Mouse (Mus musculus): ENCODE measurements at regions not wholly inside any gene's neighbourhood (a gene's known extent, or its start where the extent isn't known, plus 50 kb on each side); places are given as distances from the start of the nearest gene placed in this dataset.
A peak's percentile ranks its signal among the peaks of the same experiment; 100 is the strongest.

GRCm38 (mm10) chr14:82065173-82065572 lies 2081.3 kb downstream of the Olfm4 start:
- H3K4me3 ChIP-seq = no peak overlapping the region
- H3K27ac ChIP-seq = no peak overlapping the region
- no peak for ATAC-seq (ENCODE audit: low FRiP score, low read depth)
- H3K9me3 ChIP-seq = no peaks in the 10 kb centered on the region
- H3K36me3 ChIP-seq = no peaks in the 10 kb centered on the region
- no peak overlapping the region for H3K4me2 ChIP-seq (replicated peaks)
- H3K27me3 ChIP-seq = no peaks in the 10 kb centered on the region
- no peak overlapping the region for H3K9ac ChIP-seq
- H3K4me1 ChIP-seq = no peaks in the 10 kb centered on the region
- WGBS = 81% methylated on average over 1 of the region's 1 CpGs

GRCm38 (mm10) chr14:82101643-82102042 lies 2117.8 kb downstream of the Olfm4 start:
- Histone ChIP-seq H3K9ac (no peak overlapping the region), H3K4me2 (replicated peaks) (no peak overlapping the region), H3K27ac (no peak overlapping the region), H3K27me3 (no peaks in the 10 kb centered on the region), H3K9me3 (no peaks in the 10 kb centered on the region), H3K4me3 (no peak overlapping the region), H3K4me1 (no peaks in the 10 kb centered on the region), H3K36me3 (no peaks in the 10 kb centered on the region)
- ATAC-seq (ENCODE audit: low FRiP score, low read depth) = no peak

- Histone ChIP-seq H3K9ac (no peak overlapping the region), H3K4me1 (no peaks in the 10 kb centered on the region), H3K27me3 (no peaks in the 10 kb centered on the region), H3K9me3 (no peaks in the 10 kb centered on the region), H3K27ac (no peak overlapping the region), H3K36me3 (no peaks in the 10 kb centered on the region), H3K4me2 (replicated peaks) (no peak overlapping the region), H3K4me3 (no peak overlapping the region)
- no peak for ATAC-seq (ENCODE audit: low FRiP score, low read depth)
Observed at GRCm38 (mm10) chr14:82112851-82113250, 2129.0 kb downstream of the Olfm4 start.

- H3K4me1 ChIP-seq = no peaks in the 10 kb centered on the region
- H3K9ac ChIP-seq = no peak overlapping the region
- ATAC-seq (ENCODE audit: low FRiP score, low read depth) = peak; percentile 64
- H3K27me3 ChIP-seq = no peaks in the 10 kb centered on the region
- WGBS = 47% methylated on average over 6 of the region's 6 CpGs
- no peaks in the 10 kb centered on the region for H3K9me3 ChIP-seq
- no peak overlapping the region for H3K4me3 ChIP-seq
- no peaks in the 10 kb centered on the region for H3K36me3 ChIP-seq
- no peak overlapping the region for H3K27ac ChIP-seq
- H3K4me2 ChIP-seq (replicated peaks) = no peak overlapping the region
Observed at GRCm38 (mm10) chr14:82148827-82149498, 2165.1 kb downstream of the Olfm4 start.

- no peak for ATAC-seq (ENCODE audit: low FRiP score, low read depth)
- H3K4me2 ChIP-seq (replicated peaks) = no peak overlapping the region
- H3K9me3 ChIP-seq = no peaks in the 10 kb centered on the region
- 85% methylated on average over 1 of the region's 1 CpGs for WGBS
- no peak overlapping the region for H3K9ac ChIP-seq
- no peaks in the 10 kb centered on the region for H3K36me3 ChIP-seq
- no peak overlapping the region for H3K4me3 ChIP-seq
- no peaks in the 10 kb centered on the region for H3K27me3 ChIP-seq
- no peak overlapping the region for H3K27ac ChIP-seq
- no peaks in the 10 kb centered on the region for H3K4me1 ChIP-seq
Observed at GRCm38 (mm10) chr14:82185334-82185733, 2201.5 kb downstream of the Olfm4 start.

GRCm38 (mm10) chr14:82210402-82210801 lies 2226.5 kb downstream of the Olfm4 start:
- Histone ChIP-seq H3K4me3 (no peak overlapping the region), H3K4me1 (no peaks in the 10 kb centered on the region), H3K27ac (no peak overlapping the region), H3K9me3 (no peaks in the 10 kb centered on the region), H3K4me2 (replicated peaks) (no peak overlapping the region), H3K27me3 (no peaks in the 10 kb centered on the region), H3K9ac (no peak overlapping the region), H3K36me3 (no peaks in the 10 kb centered on the region)
- WGBS = 69% methylated on average over 5 of the region's 5 CpGs
- no peak for ATAC-seq (ENCODE audit: low FRiP score, low read depth)

- no peaks in the 10 kb centered on the region for H3K9me3 ChIP-seq
- H3K27me3 ChIP-seq = no peaks in the 10 kb centered on the region
- WGBS = 69% methylated on average over 3 of the region's 3 CpGs
- ATAC-seq (ENCODE audit: low FRiP score, low read depth) = no peak
- no peak overlapping the region for H3K27ac ChIP-seq
- no peak overlapping the region for H3K4me3 ChIP-seq
- H3K36me3 ChIP-seq = no peaks in the 10 kb centered on the region
- no peak overlapping the region for H3K4me2 ChIP-seq (replicated peaks)
- no peak overlapping the region for H3K9ac ChIP-seq
- no peaks in the 10 kb centered on the region for H3K4me1 ChIP-seq
Observed at GRCm38 (mm10) chr14:82228522-82228921, 2214.8 kb upstream of the Pcdh17 start.

GRCm38 (mm10) chr14:82236238-82236637 lies 2207.1 kb upstream of the Pcdh17 start:
- H3K36me3 ChIP-seq = no peaks in the 10 kb centered on the region
- no peak overlapping the region for H3K27ac ChIP-seq
- H3K27me3 ChIP-seq = no peaks in the 10 kb centered on the region
- no peak overlapping the region for H3K9ac ChIP-seq
- H3K4me2 ChIP-seq (replicated peaks) = no peak overlapping the region
- no peaks in the 10 kb centered on the region for H3K9me3 ChIP-seq
- WGBS = 36% methylated on average over 1 of the region's 1 CpGs
- no peak for ATAC-seq (ENCODE audit: low FRiP score, low read depth)
- no peak overlapping the region for H3K4me3 ChIP-seq
- H3K4me1 ChIP-seq = no peaks in the 10 kb centered on the region

GRCm38 (mm10) chr14:82243321-82243720 lies 2200.0 kb upstream of the Pcdh17 start:
- Histone ChIP-seq H3K4me3 (no peak overlapping the region), H3K36me3 (no peaks in the 10 kb centered on the region)
- ATAC-seq (ENCODE audit: low FRiP score, low read depth) = no peak

GRCm38 (mm10) chr14:82244891-82245290 lies 2198.5 kb upstream of the Pcdh17 start:
- no peak for ATAC-seq (ENCODE audit: low FRiP score, low read depth)
- H3K9ac ChIP-seq = no peak overlapping the region
- no peaks in the 10 kb centered on the region for H3K4me1 ChIP-seq
- no peaks in the 10 kb centered on the region for H3K36me3 ChIP-seq
- H3K4me2 ChIP-seq (replicated peaks) = no peak overlapping the region
- H3K27me3 ChIP-seq = no peaks in the 10 kb centered on the region
- 81% methylated on average over 1 of the region's 1 CpGs for WGBS
- no peak overlapping the region for H3K27ac ChIP-seq
- no peak overlapping the region for H3K4me3 ChIP-seq
- H3K9me3 ChIP-seq = no peaks in the 10 kb centered on the region

More at GRCm38 (mm10) chr14:82243321-82243720, 2200.0 kb upstream of the Pcdh17 start:
- Histone ChIP-seq H3K9ac (no peak overlapping the region), H3K27me3 (no peaks in the 10 kb centered on the region), H3K27ac (no peak overlapping the region), H3K9me3 (no peaks in the 10 kb centered on the region), H3K4me2 (replicated peaks) (no peak overlapping the region), H3K4me1 (no peaks in the 10 kb centered on the region)
- WGBS = 60% methylated on average over 2 of the region's 2 CpGs

Data from limb, embryonic 13.5 days (tissue).